Mouse (Mus musculus) CH12.LX (cell line): Measurements from ENCODE around the gene Myzap. TPM values are rescaled to one million over a fixed set of nuclear protein-coding genes. Genes with fewer than 3 reads are reported as not detected.

Experiments used
- DNase-seq: peaks from one replicate; pipeline ENCODE4 v3.0.0-alpha.2; 2013; ENCODE audit errors: extremely low read depth
- H3K27ac ChIP-seq: 2 replicates; pipeline ENCODE4 v1.5.1; 2012; ENCODE audit warnings: low read depth, mild to moderate bottlenecking, control low read depth, moderate library complexity; ENCODE audit not compliant: insufficient read depth
- H3K27me3 ChIP-seq: replicated peaks from 2 replicates; pipeline ENCODE3; 2012; ENCODE audit warnings: inconsistent platforms
- H3K36me3 ChIP-seq, 2 experiments: replicated peaks in 1 of 2; 2 replicates each; pipeline versions ENCODE3 to v1.6.1; 2012; ENCODE audit warnings: inconsistent platforms in 1 of 2, low read length in 1 of 2, mild to moderate bottlenecking in 1 of 2, mixed read lengths in 1 of 2, moderate library complexity in 1 of 2; ENCODE audit not compliant: control insufficient read depth in 1 of 2, insufficient read depth in 1 of 2
- H3K4me1 ChIP-seq, 2 experiments: 2 replicates each; pipeline ENCODE4 v1.6.1; 2012; ENCODE audit warnings: inconsistent platforms in 1 of 2, moderate library complexity in 1 of 2; ENCODE audit not compliant: insufficient read depth in 2 of 2, control insufficient read depth in 1 of 2
- H3K4me2 ChIP-seq: 2 replicates; pipeline ENCODE4 v1.6.1; 2012; ENCODE audit warnings: low read depth, mild to moderate bottlenecking, control low read depth; ENCODE audit not compliant: poor library complexity, insufficient read depth, severe bottlenecking
- H3K4me3 ChIP-seq, 3 experiments: fragments of 150-350 bp in 1 of 3; sonication (generic) in 1 of 3; replicated peaks in 1 of 3; 2 replicates each; pipeline versions ENCODE3 to v1.5.1; 2011 to 2012; ENCODE audit warnings: low read depth in 2 of 3, low read length in 2 of 3, mild to moderate bottlenecking in 2 of 3, moderate library complexity in 2 of 3, control low read depth in 1 of 3, improper control_type of control experiment in 1 of 3, inconsistent platforms in 1 of 3, mixed read lengths in 1 of 3; ENCODE audit not compliant: poor library complexity in 1 of 3
- H3K79me2 ChIP-seq: replicated peaks from 2 replicates; pipeline ENCODE4 v1.6.1; 2012; ENCODE audit warnings: mild to moderate bottlenecking, moderate library complexity; ENCODE audit not compliant: control insufficient read depth, poor library complexity, insufficient read depth, severe bottlenecking; ENCODE audit errors: extremely low read depth
- H3K9ac ChIP-seq: 2 replicates; pipeline ENCODE4 v1.6.1; 2012; ENCODE audit warnings: low read depth, mild to moderate bottlenecking, control low read depth, moderate library complexity; ENCODE audit not compliant: insufficient read depth
- H3K9me3 ChIP-seq: replicated peaks from 2 replicates; pipeline ENCODE3; 2012; ENCODE audit warnings: low read length, inconsistent platforms, mixed read lengths
- BHLHE40 ChIP-seq: IDR thresholded peaks from 2 replicates; pipeline ENCODE4 v1.6.1; 2011; ENCODE audit warnings: mild to moderate bottlenecking, low read depth, low read length, improper control_type of control experiment
- CHD1 ChIP-seq: IDR thresholded peaks from 2 replicates; pipeline ENCODE4 v1.6.1; 2012; ENCODE audit warnings: low read depth, low read length, improper control_type of control experiment, inconsistent platforms
- CHD2 ChIP-seq: IDR thresholded peaks from 2 replicates; pipeline ENCODE4 v1.6.1; 2011; ENCODE audit warnings: low read length, improper control_type of control experiment
- CTCF ChIP-seq, 2 experiments: IDR thresholded peaks in 1 of 2; conservative IDR thresholded peaks in 1 of 2; 2 replicates each; pipeline ENCODE4 v1.5.1; 2011 to 2012; ENCODE audit warnings: low read depth in 2 of 2, low read length in 2 of 2, improper control_type of control experiment in 1 of 2, inconsistent platforms in 1 of 2, mild to moderate bottlenecking in 1 of 2, moderate library complexity in 1 of 2
- E2F4 ChIP-seq: IDR thresholded peaks from 2 replicates; pipeline ENCODE4 v1.6.1; 2011; ENCODE audit warnings: low read depth, low read length, improper control_type of control experiment; ENCODE audit not compliant: insufficient replicate concordance
- ELF1 ChIP-seq: IDR thresholded peaks from 2 replicates; pipeline ENCODE4 v1.6.1; 2014; ENCODE audit warnings: low read depth, mild to moderate bottlenecking, inconsistent platforms, low read length, improper control_type of control experiment
- EP300 ChIP-seq: IDR thresholded peaks from 2 replicates; pipeline ENCODE4 v1.6.1; 2011; ENCODE audit warnings: low read length, improper control_type of control experiment
- GABPA ChIP-seq: IDR thresholded peaks from 2 replicates; pipeline ENCODE4 v1.6.1; 2012; ENCODE audit warnings: low read depth, low read length, improper control_type of control experiment, inconsistent platforms; ENCODE audit not compliant: insufficient replicate concordance
- HCFC1 ChIP-seq: IDR thresholded peaks from 2 replicates; pipeline ENCODE4 v1.6.1; 2012; ENCODE audit warnings: low read depth, mild to moderate bottlenecking, inconsistent platforms, low read length, improper control_type of control experiment
- IRF4 ChIP-seq: IDR thresholded peaks from 2 replicates; pipeline ENCODE4 v1.6.1; 2014; ENCODE audit warnings: low read depth, mild to moderate bottlenecking, inconsistent platforms, low read length, improper control_type of control experiment
- KAT2A ChIP-seq: IDR thresholded peaks from 2 replicates; pipeline ENCODE4 v1.6.1; 2012; ENCODE audit warnings: low read length, improper control_type of control experiment, inconsistent platforms; ENCODE audit not compliant: insufficient replicate concordance
- MAX ChIP-seq: IDR thresholded peaks from 2 replicates; pipeline ENCODE4 v1.6.1; 2011; ENCODE audit warnings: low read length, improper control_type of control experiment
- MAZ ChIP-seq: IDR thresholded peaks from 2 replicates; pipeline ENCODE4 v1.6.1; 2012; ENCODE audit warnings: low read depth, mild to moderate bottlenecking, inconsistent platforms, low read length, improper control_type of control experiment, moderate library complexity
- MYC ChIP-seq: IDR thresholded peaks from 2 replicates; pipeline ENCODE4 v1.6.1; 2011; ENCODE audit warnings: low read depth, mild to moderate bottlenecking, improper control_type of control experiment, low read length
- PAX5 ChIP-seq: IDR thresholded peaks from 2 replicates; pipeline ENCODE4 v1.6.1; 2012; ENCODE audit warnings: low read length, inconsistent platforms, mixed read lengths
- POLR2A ChIP-seq: IDR thresholded peaks from 2 replicates; pipeline ENCODE4 v1.6.1; 2011; ENCODE audit warnings: low read depth, mild to moderate bottlenecking, improper control_type of control experiment, low read length
- SIN3A ChIP-seq: IDR thresholded peaks from 2 replicates; pipeline ENCODE4 v1.6.1; 2012; ENCODE audit warnings: low read length, improper control_type of control experiment, inconsistent platforms
- SMC3 ChIP-seq: IDR thresholded peaks from 2 replicates; pipeline ENCODE4 v1.6.1; 2011; ENCODE audit warnings: low read depth, low read length, improper control_type of control experiment
- TBP ChIP-seq: conservative IDR thresholded peaks from 2 replicates; pipeline ENCODE4 v1.6.1; 2011; ENCODE audit warnings: low read depth, low read length, improper control_type of control experiment
- TCF12 ChIP-seq: IDR thresholded peaks from 2 replicates; pipeline ENCODE4 v1.6.1; 2014; ENCODE audit warnings: low read depth, mild to moderate bottlenecking, inconsistent platforms, low read length, improper control_type of control experiment
- dilution Hi-C: fragments of 300-500 bp; cut with MboI; formaldehyde crosslinking; loops from 2 replicates; pipeline ENCODE4 v1.14.3; 2020; ENCODE audit warnings: low sequenced_read_pairs; ENCODE audit not compliant: extremely low pct_unique_long_range_greater_than_20kb, extremely low pct_ligation_motif_present
- in situ Hi-C: fragments of 300-500 bp; cut with MboI; formaldehyde crosslinking; loops from 3 replicates; pipeline ENCODE4 v1.14.3; 2019; ENCODE audit warnings: low sequenced_read_pairs, low pct_ligation_motif_present, low pct_unique_long_range_greater_than_20kb, mixed read lengths
- polyA plus RNA-seq: library from polyadenylated mRNA; unstranded; fragments of >175 nt; gene quantifications from 2 replicates; pipeline ENCODE4 v1.2.1, GENCODE M21; 2012; ENCODE audit warnings: low read depth; ENCODE audit not compliant: insufficient read length
- total RNA-seq, 2 experiments: library from RNA; depleted of rRNA; stranded (reverse); fragments of 300-350 nt in 1 of 2; fragments of >200 nt in 1 of 2; gene quantifications; 2 replicates each; pipeline ENCODE4 v1.2.3; 2012 to 2014

Myzap gene
- total and polyA plus RNA-seq, 3 experiments = 2.9 to 7.5 (median 6.2) TPM

GRCm38 (mm10) chr9:71634916-71635315 is 42.8 kb upstream of the Myzap start:
- Histone ChIP-seq H3K4me1 (peaks cover 0 to 9% of the 10 kb centered on the region in 2 experiments; a peak in 1 of 4 replicates), H3K9ac (no peak overlapping the region), H3K9me3 (no peaks in the 10 kb centered on the region), H3K4me2 (no peak overlapping the region), H3K36me3 (no peaks in the 10 kb centered on the region), H3K27ac (no peak overlapping the region), H3K79me2 (no peaks in the 10 kb centered on the region), H3K4me3 (no peak overlapping the region), H3K27me3 (no peaks in the 10 kb centered on the region)
- no peak for DNase-seq
- dilution Hi-C loops = no loop called here
- in situ Hi-C loops = no loop called here
- no peak for TF ChIP-seq TBP
- no peak for TF ChIP-seq E2F4
- no peak for TF ChIP-seq MAX
- TF ChIP-seq ELF1 = no peak
- TF ChIP-seq CHD2 = no peak
- TF ChIP-seq IRF4 = no peak
- TF ChIP-seq CHD1 = no peak
- no peak for TF ChIP-seq SMC3

GRCm38 (mm10) chr9:71628921-71629320 is 36.8 kb upstream of the Myzap start:
- H3K4me1 ChIP-seq = peaks cover 1 to 2% of the 10 kb centered on the region in 2 experiments; a peak in 1 of 4 replicates
- dilution Hi-C loops (no loop called here), in situ Hi-C loops (no loop called here)
- DNase-seq = no peak
- H3K4me3 ChIP-seq = no peak overlapping the region
- TF ChIP-seq MYC (no peak), POLR2A (no peak), CTCF (conservative IDR thresholded peaks at IDR 0.05 in 1 of 2, IDR thresholded peaks at IDR 0.05 in 1 of 2; ENCODE audit: low read depth in 2 of 2, low read length in 2 of 2) (no peak), TCF12 (no peak), EP300 (no peak), PAX5 (no peak), KAT2A (no peak), HCFC1 (no peak)
- H3K9me3 ChIP-seq = no peaks in the 10 kb centered on the region
- no peaks in the 10 kb centered on the region for H3K36me3 ChIP-seq
- no peak overlapping the region for H3K9ac ChIP-seq
- H3K27me3 ChIP-seq = peaks cover 6% of the 10 kb centered on the region
- H3K27ac ChIP-seq = no peak overlapping the region
- H3K4me2 ChIP-seq = no peak overlapping the region
- no peaks in the 10 kb centered on the region for H3K79me2 ChIP-seq

- H3K27me3 ChIP-seq = peaks cover 6% of the 10 kb centered on the region
- in situ Hi-C loops (no loop called here), dilution Hi-C loops (no loop called here)
- H3K4me1 ChIP-seq = peaks cover 2 to 8% of the 10 kb centered on the region in 2 experiments; a peak in 1 of 4 replicates
- no peak overlapping the region for H3K4me3 ChIP-seq
- DNase-seq = no peak
- H3K9me3 ChIP-seq = no peaks in the 10 kb centered on the region
- H3K4me2 ChIP-seq = no peak overlapping the region
- no peaks in the 10 kb centered on the region for H3K36me3 ChIP-seq
- TF ChIP-seq PAX5 = no peak
- TF ChIP-seq SIN3A = no peak
- TF ChIP-seq POLR2A = no peak
- TF ChIP-seq TBP = no peak
- no peak for TF ChIP-seq SMC3
- no peak for TF ChIP-seq MAZ
- TF ChIP-seq TCF12 = no peak
- TF ChIP-seq BHLHE40 = no peak
- no peak for TF ChIP-seq MYC
- TF ChIP-seq GABPA = no peak
- no peak overlapping the region for H3K9ac ChIP-seq
- H3K79me2 ChIP-seq = no peaks in the 10 kb centered on the region
- no peak overlapping the region for H3K27ac ChIP-seq
Observed at GRCm38 (mm10) chr9:71628286-71628685, 36.1 kb upstream of the Myzap start.
